Mouse (Mus musculus): ENCODE measurements around the gene Ccdc142. TPM values are rescaled to one million over a fixed set of nuclear protein-coding genes. Genes with fewer than 3 reads are reported as not detected.

Ccdc142 gene
- polyA plus RNA-seq, 1 experiment from 2014 or later: 1.1 TPM

DNA sequence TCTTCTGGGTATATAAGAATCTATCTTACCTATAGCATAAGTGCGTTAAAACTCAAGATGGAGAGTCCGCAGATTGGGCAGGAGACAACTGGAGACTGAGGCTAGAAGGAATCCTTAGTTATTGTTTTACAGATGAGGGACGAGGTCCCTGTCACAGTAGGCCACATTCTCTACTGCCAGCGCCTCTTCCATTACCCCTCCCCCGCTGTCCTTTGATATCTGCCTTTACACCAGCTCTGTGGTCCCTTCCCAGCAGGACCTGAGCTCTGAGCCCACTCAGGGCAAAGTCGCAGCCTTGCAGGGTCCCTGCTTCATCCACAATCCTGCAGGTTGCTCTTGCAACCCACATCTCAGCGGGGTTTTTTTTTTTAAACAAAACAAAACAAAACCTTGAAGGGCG, 33.2 kb upstream of the Ccdc142 start:
- peak overlapping the region; percentile 45; the same call in 1 of the 2 replicates for H3K4me2 ChIP-seq (ENCODE audit: low read depth, low read length)
- no peaks in the 10 kb centered on the region for H3K9me3 ChIP-seq (ENCODE audit: control insufficient read depth, low read length)
- H3K4me1 ChIP-seq (replicated peaks; ENCODE audit: control insufficient read depth, insufficient read depth, low read length): peaks cover 2% of the 10 kb centered on the region; the same call in 1 of the 2 replicates
- 6% methylated on average over 8 of the region's 8 CpGs for WGBS
- no peak overlapping the region for H3K9ac ChIP-seq (ENCODE audit: low read length)
- peak overlapping the region; percentile 29 for H3K4me3 ChIP-seq (ENCODE audit: low read length)
- peaks cover 96% of the 10 kb centered on the region for H3K27me3 ChIP-seq (ENCODE audit: control insufficient read depth, insufficient read depth, low read depth, low read length)
- H3K27ac ChIP-seq (ENCODE audit: low read length): no peak overlapping the region
- no peak for ATAC-seq (ENCODE audit: low read depth)
- no peaks in the 10 kb centered on the region for H3K36me3 ChIP-seq (ENCODE audit: control insufficient read depth, insufficient read depth, low read length)

GRCm38 (mm10) chr6:83068706-83069487, 32.5 kb upstream of the Ccdc142 start:
- 1% methylated on average over 79 of the region's 81 CpGs for WGBS
- H3K4me2 ChIP-seq (ENCODE audit: low read depth, low read length): peak overlapping the region; percentile 45
- H3K36me3 ChIP-seq (ENCODE audit: control insufficient read depth, insufficient read depth, low read length): no peaks in the 10 kb centered on the region
- H3K27ac ChIP-seq (ENCODE audit: low read length): no peak overlapping the region
- ATAC-seq (ENCODE audit: low read depth): no peak
- no peak overlapping the region for H3K9ac ChIP-seq (ENCODE audit: low read length)
- no peaks in the 10 kb centered on the region for H3K9me3 ChIP-seq (ENCODE audit: control insufficient read depth, low read length)
- H3K27me3 ChIP-seq (ENCODE audit: control insufficient read depth, insufficient read depth, low read depth, low read length): peaks cover 95% of the 10 kb centered on the region
- peak overlapping the region; percentile 29 for H3K4me3 ChIP-seq (ENCODE audit: low read length)
- peaks cover 2% of the 10 kb centered on the region; the same call in 1 of the 2 replicates for H3K4me1 ChIP-seq (replicated peaks; ENCODE audit: control insufficient read depth, insufficient read depth, low read length)

DNA sequence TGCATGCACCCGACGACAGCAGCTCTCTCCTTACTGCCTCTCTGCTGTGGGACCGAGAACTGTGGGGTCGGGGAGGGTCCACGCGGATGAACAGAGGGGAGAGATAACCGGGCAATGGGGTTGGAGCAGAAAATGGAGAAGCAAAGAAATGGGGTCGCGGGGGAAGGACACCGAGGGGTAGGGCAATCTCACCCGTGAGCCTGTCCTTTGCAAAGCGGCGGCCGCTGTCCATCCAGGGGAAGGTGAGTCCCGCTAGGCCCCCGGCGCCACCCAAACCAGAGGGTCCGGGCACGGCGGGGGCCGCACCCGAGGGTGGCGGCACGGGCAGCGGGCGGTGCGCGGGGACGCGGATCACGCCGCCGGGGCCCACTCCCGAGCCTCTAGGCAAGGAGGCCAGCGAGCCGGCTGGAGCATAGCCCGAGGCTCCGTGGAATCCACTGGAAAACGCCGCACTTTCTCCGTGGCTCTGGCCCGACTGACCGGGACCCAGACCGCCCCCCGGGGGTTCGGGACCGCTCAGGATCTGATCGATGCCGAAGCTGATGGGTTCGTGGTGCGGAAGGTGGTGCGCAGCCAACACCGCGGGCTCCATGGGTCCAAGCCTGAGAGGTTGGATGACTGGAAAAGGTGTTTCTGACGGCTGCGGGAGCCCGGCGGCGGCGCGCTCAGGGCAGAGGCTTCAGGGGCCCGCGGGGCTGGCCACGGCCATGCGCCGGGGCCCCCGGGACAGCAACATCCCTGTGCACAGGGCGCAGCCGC, 31.7 kb upstream of the Ccdc142 start:
- Histone ChIP-seq H3K4me1 (replicated peaks; ENCODE audit: control insufficient read depth, insufficient read depth, low read length) (peaks cover 2% of the 10 kb centered on the region; the same call in 1 of the 2 replicates), H3K27ac (ENCODE audit: low read length) (no peak overlapping the region), H3K4me2 (ENCODE audit: low read depth, low read length) (0 out of 2 replicates have a peak overlapping the region, but pooled peaks have one; percentile 7), H3K4me3 (ENCODE audit: low read length) (peak overlapping the region; percentile 2), H3K27me3 (ENCODE audit: control insufficient read depth, insufficient read depth, low read depth, low read length) (peaks cover 95% of the 10 kb centered on the region), H3K9me3 (ENCODE audit: control insufficient read depth, low read length) (no peaks in the 10 kb centered on the region), H3K9ac (ENCODE audit: low read length) (no peak overlapping the region), H3K36me3 (ENCODE audit: control insufficient read depth, insufficient read depth, low read length) (no peaks in the 10 kb centered on the region)
- 2% methylated on average over 59 of the region's 69 CpGs for WGBS
- ATAC-seq (ENCODE audit: low read depth): peak; percentile 29; the same call in 1 of the 2 replicates

DNA sequence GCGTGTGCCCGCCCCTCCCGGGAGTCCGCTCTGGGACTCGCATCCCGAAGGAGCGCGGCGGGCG, 31.3 kb upstream of the Ccdc142 start, which contains the start of gene Tlx2:
TSS of gene Tlx2 (minus strand) at position 47 of the 64 bp plus-strand sequence.
- no peak for ATAC-seq (ENCODE audit: low read depth)
- H3K9ac ChIP-seq (ENCODE audit: low read length): no peak within 1 kb of the TSS
- peaks cover 95% of the 10 kb centered on the region for H3K27me3 ChIP-seq (ENCODE audit: control insufficient read depth, insufficient read depth, low read depth, low read length)
- peaks cover 2% of the 10 kb centered on the region; the same call in 1 of the 2 replicates for H3K4me1 ChIP-seq (replicated peaks; ENCODE audit: control insufficient read depth, insufficient read depth, low read length)
- H3K27ac ChIP-seq (ENCODE audit: low read length): no peak within 1 kb of the TSS
- 0 out of 2 replicates have a peak within 1 kb of the TSS, but pooled peaks have one; percentile 7 for H3K4me2 ChIP-seq (ENCODE audit: low read depth, low read length)
- WGBS: 2% methylated on average over 8 of the region's 10 CpGs
- H3K4me3 ChIP-seq (ENCODE audit: low read length): peak within 1 kb of the TSS; percentile 29
- H3K36me3 ChIP-seq (ENCODE audit: control insufficient read depth, insufficient read depth, low read length): no peaks in the 10 kb centered on the region
- no peaks in the 10 kb centered on the region for H3K9me3 ChIP-seq (ENCODE audit: control insufficient read depth, low read length)

- Histone ChIP-seq H3K27ac (ENCODE audit: low read length) (no peak overlapping the region), H3K27me3 (ENCODE audit: control insufficient read depth, insufficient read depth, low read depth, low read length) (peaks cover 94% of the 10 kb centered on the region), H3K9me3 (ENCODE audit: control insufficient read depth, low read length) (no peaks in the 10 kb centered on the region), H3K4me3 (ENCODE audit: low read length) (peak overlapping the region; percentile 5), H3K9ac (ENCODE audit: low read length) (no peak overlapping the region), H3K4me2 (ENCODE audit: low read depth, low read length) (0 out of 2 replicates have a peak overlapping the region, but pooled peaks have one; percentile 7), H3K36me3 (ENCODE audit: control insufficient read depth, insufficient read depth, low read length) (no peaks in the 10 kb centered on the region), H3K4me1 (replicated peaks; ENCODE audit: control insufficient read depth, insufficient read depth, low read length) (peaks cover 2% of the 10 kb centered on the region; the same call in 1 of the 2 replicates)
- no peak for ATAC-seq (ENCODE audit: low read depth)
- under 1% methylated on average over 52 of the region's 58 CpGs for WGBS
Measured at GRCm38 (mm10) chr6:83070311-83071219, 30.8 kb upstream of the Ccdc142 start.

DNA sequence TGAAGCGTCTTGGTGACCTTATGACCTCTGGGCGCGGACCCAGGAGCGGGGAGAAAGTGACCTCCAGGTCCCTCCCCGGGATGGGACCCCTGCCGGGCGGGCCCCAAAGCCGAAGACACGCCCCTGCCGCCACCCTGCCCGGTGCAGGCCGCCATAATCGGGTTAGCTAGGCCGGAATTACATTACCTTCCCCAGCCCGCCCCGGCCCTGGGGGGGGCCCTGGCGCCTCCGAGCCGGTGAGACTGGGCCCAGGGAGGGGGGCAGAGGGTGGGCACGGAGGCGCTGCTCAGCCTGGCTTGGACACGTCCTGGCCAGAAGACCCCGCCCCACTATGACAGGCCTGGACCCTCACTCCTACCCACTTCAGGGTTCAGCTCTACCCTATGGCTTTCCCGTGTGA, 30.2 kb upstream of the Ccdc142 start:
- H3K4me2 ChIP-seq (ENCODE audit: low read depth, low read length): no peak overlapping the region
- no peak overlapping the region for H3K27ac ChIP-seq (ENCODE audit: low read length)
- no peak overlapping the region for H3K9ac ChIP-seq (ENCODE audit: low read length)
- peaks cover 2% of the 10 kb centered on the region; the same call in 1 of the 2 replicates for H3K4me1 ChIP-seq (replicated peaks; ENCODE audit: control insufficient read depth, insufficient read depth, low read length)
- WGBS: under 1% methylated on average over 19 of the region's 24 CpGs
- H3K4me3 ChIP-seq (ENCODE audit: low read length): peak overlapping the region; percentile 5
- peaks cover 89% of the 10 kb centered on the region for H3K27me3 ChIP-seq (ENCODE audit: control insufficient read depth, insufficient read depth, low read depth, low read length)
- H3K9me3 ChIP-seq (ENCODE audit: control insufficient read depth, low read length): no peaks in the 10 kb centered on the region
- H3K36me3 ChIP-seq (ENCODE audit: control insufficient read depth, insufficient read depth, low read length): no peaks in the 10 kb centered on the region
- 0 out of 2 replicates have a peak, but pooled peaks have one; percentile 13 for ATAC-seq (ENCODE audit: low read depth)

DNA sequence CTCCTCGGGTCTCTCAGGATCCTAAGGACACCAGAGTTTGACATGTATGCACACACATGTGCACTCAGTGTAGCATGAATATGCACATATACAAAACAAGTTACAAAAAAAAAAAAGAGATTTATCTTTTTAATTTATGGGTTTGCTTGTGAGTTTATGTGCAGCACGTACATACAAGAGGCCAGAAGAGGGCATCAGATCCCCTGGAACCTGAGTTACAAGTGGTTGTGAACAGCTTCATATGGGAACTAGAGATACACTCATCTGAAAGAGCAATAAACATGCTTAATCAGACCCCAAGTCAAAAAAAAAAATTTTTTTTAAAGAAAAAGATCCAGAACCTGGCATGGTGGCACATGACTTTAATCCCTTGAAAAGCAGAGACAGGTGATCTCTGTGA, 26.4 kb upstream of the Ccdc142 start:
- no peak overlapping the region for H3K27ac ChIP-seq (ENCODE audit: low read length)
- ATAC-seq (ENCODE audit: low read depth): no peak
- WGBS: 6% methylated on average over 2 of the region's 2 CpGs
- no peaks in the 10 kb centered on the region for H3K9me3 ChIP-seq (ENCODE audit: control insufficient read depth, low read length)
- H3K27me3 ChIP-seq (ENCODE audit: control insufficient read depth, insufficient read depth, low read depth, low read length): peaks cover 59% of the 10 kb centered on the region
- no peak overlapping the region for H3K9ac ChIP-seq (ENCODE audit: low read length)
- H3K4me3 ChIP-seq (ENCODE audit: low read length): no peak overlapping the region
- H3K4me2 ChIP-seq (ENCODE audit: low read depth, low read length): no peak overlapping the region
- H3K4me1 ChIP-seq (replicated peaks; ENCODE audit: control insufficient read depth, insufficient read depth, low read length): peaks cover 10% of the 10 kb centered on the region
- H3K36me3 ChIP-seq (ENCODE audit: control insufficient read depth, insufficient read depth, low read length): no peaks in the 10 kb centered on the region

- peaks cover 8% of the 10 kb centered on the region for H3K4me1 ChIP-seq (replicated peaks; ENCODE audit: control insufficient read depth, insufficient read depth, low read length)
- peak within 1 kb of the TSS; percentile 85 for H3K4me3 ChIP-seq (ENCODE audit: low read length)
- H3K36me3 ChIP-seq (ENCODE audit: control insufficient read depth, insufficient read depth, low read length): peaks cover 8% of the 10 kb centered on the region
- WGBS: under 1% methylated on average over 54 of the region's 54 CpGs
- peak within 1 kb of the TSS; percentile 98 for H3K4me2 ChIP-seq (ENCODE audit: low read depth, low read length)
- H3K9ac ChIP-seq (ENCODE audit: low read length): peak within 1 kb of the TSS; percentile 89
- H3K9me3 ChIP-seq (ENCODE audit: control insufficient read depth, low read length): no peaks in the 10 kb centered on the region
- H3K27me3 ChIP-seq (ENCODE audit: control insufficient read depth, insufficient read depth, low read depth, low read length): peaks cover 33% of the 10 kb centered on the region
- peak; percentile 67 for ATAC-seq (ENCODE audit: low read depth)
- peak within 1 kb of the TSS; percentile 88 for H3K27ac ChIP-seq (ENCODE audit: low read length)
Measured at GRCm38 (mm10) chr6:83077630-83078323, 23.6 kb upstream of the Ccdc142 start, which contains the start of gene Pcgf1. Gene Pcgf1 (plus strand): TSS chr6:83077869.

Measured in lung, embryonic 16.5 days (tissue).